Mouse (Mus musculus): ENCODE measurements at regions not wholly inside any gene's neighbourhood (a gene's known extent, or its start where the extent isn't known, plus 50 kb on each side); places are given as distances from the start of the nearest gene placed in this dataset.

DNA sequence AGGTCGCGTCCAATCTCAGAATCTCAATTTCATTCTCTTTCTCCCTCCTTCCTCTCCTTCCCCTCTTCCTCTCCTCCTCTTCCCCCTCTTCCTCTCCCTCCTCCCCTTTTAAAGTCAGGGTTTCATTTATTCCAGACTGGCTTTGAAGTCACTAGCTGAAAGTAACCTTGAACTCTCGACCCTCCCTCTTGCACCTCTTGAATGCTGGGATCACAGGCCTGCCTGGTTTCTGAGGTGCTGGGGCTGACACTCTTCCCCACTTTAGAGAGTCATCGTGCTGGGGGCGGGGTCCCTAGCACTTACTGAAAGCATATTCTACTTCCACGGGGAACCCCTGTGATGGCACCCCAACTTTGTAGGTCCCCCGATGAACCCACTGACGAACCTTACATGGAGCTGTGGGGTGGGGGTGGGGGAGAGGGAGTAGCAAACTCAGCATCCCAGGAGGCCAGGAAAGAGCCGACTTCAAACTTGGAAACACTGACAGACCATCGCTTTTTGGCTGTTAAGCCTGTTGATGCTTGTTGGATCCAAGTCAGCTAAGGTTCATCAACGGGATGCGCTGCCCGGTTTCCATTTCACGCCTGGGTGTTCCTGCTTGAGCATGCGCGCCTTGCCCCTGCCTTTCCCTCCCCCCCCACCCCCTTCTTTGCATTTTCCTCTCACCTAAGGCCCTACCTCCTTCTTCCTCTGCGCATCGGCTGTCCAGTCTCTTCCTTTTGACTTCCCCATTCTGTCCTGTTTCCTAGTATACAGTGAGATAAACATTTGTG is 132.0 kb upstream of the Med13l start:
- TF ChIP-seq CTCF (IDR thresholded peaks at IDR 0.05; ENCODE audit: low read depth): no peak
- TF ChIP-seq EP300 (IDR thresholded peaks at IDR 0.05; ENCODE audit: low read depth): no peak
